Mouse (Mus musculus): ENCODE results near the gene Fmo1. TPM values are rescaled to one million over a fixed set of nuclear protein-coding genes. Genes with fewer than 3 reads are reported as not detected.

The Fmo1 gene
- polyA plus RNA-seq, 1 experiment from 2014 or later = 7.3 TPM

DNA sequence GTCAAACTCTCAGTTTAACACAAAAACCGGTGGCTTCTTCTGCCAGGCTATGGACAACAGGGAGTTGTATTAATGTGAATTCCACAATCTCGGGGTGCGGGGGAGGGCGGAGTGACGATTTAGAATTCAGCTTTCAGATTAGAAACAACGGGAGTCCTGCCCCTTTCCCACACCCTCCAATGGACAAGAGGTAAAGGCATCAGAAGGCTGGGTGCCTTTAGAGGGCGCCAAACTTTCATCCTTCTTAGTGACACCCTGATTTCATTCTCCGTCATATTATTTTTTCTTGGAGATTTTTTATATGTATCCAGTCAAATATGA, 52.6 kb downstream of the Fmo1 start, which contains the start of gene Fmo4:
Fmo4 (minus strand) TSS at position 137 of the 321 bp plus-strand sequence.
- H3K27ac ChIP-seq (ENCODE audit: low read depth, low read length) = peak within 1 kb of the TSS; percentile 88

DNA sequence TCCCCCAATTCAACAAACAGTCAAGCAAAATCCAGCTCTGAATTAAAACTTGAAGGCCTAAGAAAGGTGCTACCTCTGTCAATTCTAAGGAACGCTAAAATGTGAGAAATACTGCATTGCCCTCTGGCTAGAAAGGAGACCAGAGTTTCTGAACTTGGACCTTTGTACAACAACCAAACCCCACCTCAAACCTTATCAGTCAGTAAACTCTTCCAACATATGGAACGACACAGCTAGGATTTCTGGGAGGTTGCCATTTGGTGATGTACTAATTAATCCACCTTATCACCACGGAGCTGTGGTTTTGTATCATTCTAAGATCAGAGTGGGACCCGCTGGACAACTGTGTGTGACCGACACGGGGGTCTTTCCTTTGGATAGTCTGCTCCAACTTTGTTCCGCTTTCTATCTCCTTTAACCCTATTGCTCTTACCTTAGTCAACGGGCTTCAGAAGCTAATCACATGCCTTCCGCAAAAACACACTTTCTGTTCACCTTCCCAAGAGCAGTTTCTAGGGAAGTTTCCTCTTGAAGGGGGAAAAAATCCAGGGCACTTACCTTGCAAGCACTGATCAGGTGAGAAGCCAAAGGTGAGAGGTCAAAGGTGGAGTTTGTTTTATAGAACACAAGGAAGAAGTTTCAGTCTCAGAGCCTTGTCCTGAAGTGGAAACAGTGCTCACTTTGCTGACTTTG, 53.1 kb downstream of the Fmo1 start:
- peak; percentile 52 for ATAC-seq
- Histone ChIP-seq H3K36me3 (ENCODE audit: control insufficient read depth, insufficient read depth) (no peaks in the 10 kb centered on the region), H3K9me3 (ENCODE audit: control insufficient read depth) (no peaks in the 10 kb centered on the region), H3K27me3 (replicated peaks; ENCODE audit: control insufficient read depth, insufficient read depth, low read length) (no peaks in the 10 kb centered on the region), H3K27ac (ENCODE audit: low read depth, low read length) (peak overlapping the region; percentile 79), H3K4me3 (ENCODE audit: low read depth, low read length) (peak overlapping the region; percentile 20; the same call in 1 of the 2 replicates), H3K9ac (ENCODE audit: low read depth, low read length) (no peak overlapping the region), H3K4me1 (replicated peaks; ENCODE audit: control insufficient read depth, insufficient read depth, low read length) (peaks cover 19% of the 10 kb centered on the region; the same call in 1 of the 2 replicates), H3K4me2 (replicated peaks; ENCODE audit: low read depth) (peak overlapping the region; percentile 52)
- 45% methylated on average over 9 of the region's 9 CpGs for WGBS
- no peak for TF ChIP-seq CTCF (IDR thresholded peaks at IDR 0.05; ENCODE audit: low read depth)

More for the DNA sequence above, 52.6 kb downstream of the Fmo1 start, which contains the start of gene Fmo4:
- 22% methylated on average over 8 of the region's 8 CpGs for WGBS
- no peaks in the 10 kb centered on the region for H3K36me3 ChIP-seq (ENCODE audit: control insufficient read depth, insufficient read depth)
- H3K4me2 ChIP-seq (replicated peaks; ENCODE audit: low read depth) = peak within 1 kb of the TSS; percentile 52
- no peaks in the 10 kb centered on the region for H3K27me3 ChIP-seq (replicated peaks; ENCODE audit: control insufficient read depth, insufficient read depth, low read length)
- TF ChIP-seq CTCF (IDR thresholded peaks at IDR 0.05; ENCODE audit: low read depth) = peak; percentile 71
- H3K9me3 ChIP-seq (ENCODE audit: control insufficient read depth) = no peaks in the 10 kb centered on the region
- H3K4me3 ChIP-seq (ENCODE audit: low read depth, low read length) = peak within 1 kb of the TSS; percentile 20; the same call in 1 of the 2 replicates
- ATAC-seq = peak; percentile 58
- H3K9ac ChIP-seq (ENCODE audit: low read depth, low read length) = no peak within 1 kb of the TSS
- H3K4me1 ChIP-seq (replicated peaks; ENCODE audit: control insufficient read depth, insufficient read depth, low read length) = peaks cover 19% of the 10 kb centered on the region; the same call in 1 of the 2 replicates

DNA sequence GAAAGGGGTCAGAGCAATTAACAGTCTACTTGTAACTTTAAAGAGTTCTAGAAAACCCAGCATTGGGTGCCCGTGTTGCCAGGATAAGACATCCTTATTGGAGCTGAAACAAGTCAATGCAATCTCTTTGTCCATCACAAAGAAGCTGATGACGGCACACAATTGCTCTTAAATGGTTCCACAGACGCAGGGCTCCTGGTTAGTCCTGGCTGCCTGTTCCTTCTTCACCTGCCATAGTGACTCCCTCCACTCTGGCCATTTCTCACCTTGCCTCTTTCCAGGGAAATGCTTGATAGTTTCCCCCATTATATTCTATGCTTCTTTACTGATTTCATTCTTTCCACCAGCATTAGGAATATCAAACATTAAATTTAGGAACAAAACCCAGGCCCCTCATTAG, 57.9 kb downstream of the Fmo1 start:
- Histone ChIP-seq H3K4me2 (replicated peaks; ENCODE audit: low read depth) (no peak overlapping the region), H3K4me1 (replicated peaks; ENCODE audit: control insufficient read depth, insufficient read depth, low read length) (no peaks in the 10 kb centered on the region), H3K9me3 (ENCODE audit: control insufficient read depth) (no peaks in the 10 kb centered on the region), H3K27me3 (replicated peaks; ENCODE audit: control insufficient read depth, insufficient read depth, low read length) (no peaks in the 10 kb centered on the region), H3K4me3 (ENCODE audit: low read depth, low read length) (no peak overlapping the region), H3K27ac (ENCODE audit: low read depth, low read length) (no peak overlapping the region), H3K36me3 (ENCODE audit: control insufficient read depth, insufficient read depth) (no peaks in the 10 kb centered on the region), H3K9ac (ENCODE audit: low read depth, low read length) (no peak overlapping the region)
- 86% methylated on average over 3 of the region's 3 CpGs for WGBS
- no peak for ATAC-seq
- TF ChIP-seq CTCF (IDR thresholded peaks at IDR 0.05; ENCODE audit: low read depth) = no peak

DNA sequence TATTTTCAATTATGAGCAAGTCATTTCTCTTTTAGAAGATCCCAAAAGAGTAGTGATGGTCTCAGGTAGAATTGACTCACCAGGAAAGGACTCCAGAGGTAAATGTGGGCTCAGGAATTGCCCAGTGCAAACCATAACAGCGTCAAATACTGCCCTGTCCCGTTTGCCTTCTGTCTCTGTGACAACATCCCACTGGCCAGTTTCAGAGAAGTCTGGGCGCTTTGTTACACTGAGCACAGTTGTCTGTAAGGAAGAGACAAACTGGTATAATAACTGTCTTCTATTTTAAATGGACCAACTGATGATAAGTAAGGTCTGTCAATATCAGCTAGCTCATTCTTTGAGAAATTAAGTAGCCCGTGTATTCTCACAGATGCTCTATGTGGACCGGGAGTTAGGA, 59.0 kb downstream of the Fmo1 start:
- TF ChIP-seq CTCF (IDR thresholded peaks at IDR 0.05; ENCODE audit: low read depth) = no peak
- H3K4me2 ChIP-seq (replicated peaks; ENCODE audit: low read depth) = no peak overlapping the region
- H3K4me3 ChIP-seq (ENCODE audit: low read depth, low read length) = no peak overlapping the region
- H3K9me3 ChIP-seq (ENCODE audit: control insufficient read depth) = no peaks in the 10 kb centered on the region
- H3K27me3 ChIP-seq (replicated peaks; ENCODE audit: control insufficient read depth, insufficient read depth, low read length) = no peaks in the 10 kb centered on the region
- H3K27ac ChIP-seq (ENCODE audit: low read depth, low read length) = no peak overlapping the region
- H3K36me3 ChIP-seq (ENCODE audit: control insufficient read depth, insufficient read depth) = no peaks in the 10 kb centered on the region
- no peaks in the 10 kb centered on the region for H3K4me1 ChIP-seq (replicated peaks; ENCODE audit: control insufficient read depth, insufficient read depth, low read length)
- WGBS = 84% methylated on average over 5 of the region's 5 CpGs
- no peak for ATAC-seq
- H3K9ac ChIP-seq (ENCODE audit: low read depth, low read length) = no peak overlapping the region

DNA sequence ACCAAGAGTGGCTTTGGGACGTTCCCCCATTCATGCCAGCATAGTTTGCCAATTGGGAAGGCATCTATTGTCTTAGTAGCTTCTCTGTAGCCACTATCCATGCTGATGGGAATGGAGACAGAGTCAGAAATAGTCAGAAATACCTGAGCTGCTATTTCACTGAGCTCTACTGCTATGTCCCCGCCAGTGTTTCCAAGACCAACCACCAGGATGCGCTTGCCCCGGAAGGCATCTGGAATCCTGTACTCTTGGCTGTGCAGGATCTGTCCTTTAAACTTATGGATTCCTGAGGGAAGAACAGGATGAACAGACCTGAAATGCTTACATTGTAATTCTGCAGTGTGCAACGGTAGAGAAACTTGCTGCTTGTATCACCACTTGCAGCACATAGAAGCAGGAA, 61.4 kb downstream of the Fmo1 start:
- no peak overlapping the region for H3K4me3 ChIP-seq (ENCODE audit: low read depth, low read length)
- no peaks in the 10 kb centered on the region for H3K27me3 ChIP-seq (replicated peaks; ENCODE audit: control insufficient read depth, insufficient read depth, low read length)
- no peak for ATAC-seq
- no peaks in the 10 kb centered on the region for H3K9me3 ChIP-seq (ENCODE audit: control insufficient read depth)
- WGBS = 60% methylated on average over 5 of the region's 5 CpGs
- no peak overlapping the region for H3K4me2 ChIP-seq (replicated peaks; ENCODE audit: low read depth)
- H3K36me3 ChIP-seq (ENCODE audit: control insufficient read depth, insufficient read depth) = no peaks in the 10 kb centered on the region
- H3K4me1 ChIP-seq (replicated peaks; ENCODE audit: control insufficient read depth, insufficient read depth, low read length) = no peaks in the 10 kb centered on the region
- no peak overlapping the region for H3K27ac ChIP-seq (ENCODE audit: low read depth, low read length)
- H3K9ac ChIP-seq (ENCODE audit: low read depth, low read length) = no peak overlapping the region
- TF ChIP-seq CTCF (IDR thresholded peaks at IDR 0.05; ENCODE audit: low read depth) = peak; percentile 65

DNA sequence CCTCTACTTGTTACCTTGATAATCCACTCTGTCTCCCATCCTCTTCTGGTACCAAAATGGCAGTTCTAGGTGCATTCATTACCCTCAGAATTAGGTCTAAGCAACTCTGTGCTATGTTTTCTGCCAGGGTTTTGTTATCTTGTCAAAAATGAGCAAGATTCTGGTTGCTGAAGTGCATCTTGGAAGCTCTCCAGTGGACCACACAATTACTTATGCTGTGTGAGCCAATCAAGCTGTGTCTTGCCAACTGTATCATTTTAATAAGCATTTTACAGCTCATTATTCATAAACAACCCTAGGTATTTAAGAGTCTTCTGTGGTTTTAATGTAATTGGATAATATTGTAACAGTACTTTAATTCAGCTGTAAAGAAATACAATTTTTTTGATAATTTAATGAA, 70.0 kb downstream of the Fmo1 start:
- H3K36me3 ChIP-seq (ENCODE audit: control insufficient read depth, insufficient read depth) = no peaks in the 10 kb centered on the region
- ATAC-seq = no peak

More for the DNA sequence above, 70.0 kb downstream of the Fmo1 start:
- no peak for TF ChIP-seq CTCF (IDR thresholded peaks at IDR 0.05; ENCODE audit: low read depth)
- Histone ChIP-seq H3K27me3 (replicated peaks; ENCODE audit: control insufficient read depth, insufficient read depth, low read length) (no peaks in the 10 kb centered on the region), H3K4me1 (replicated peaks; ENCODE audit: control insufficient read depth, insufficient read depth, low read length) (no peaks in the 10 kb centered on the region), H3K4me3 (ENCODE audit: low read depth, low read length) (no peak overlapping the region), H3K4me2 (replicated peaks; ENCODE audit: low read depth) (no peak overlapping the region), H3K27ac (ENCODE audit: low read depth, low read length) (no peak overlapping the region), H3K9me3 (ENCODE audit: control insufficient read depth) (no peaks in the 10 kb centered on the region), H3K9ac (ENCODE audit: low read depth, low read length) (no peak overlapping the region)

All from intestine, postnatal 0 days (tissue).